Mouse (Mus musculus) cerebellum, adult 2 months (tissue): ENCODE results near the gene Chrng.

Experiments used
- CTCF ChIP-seq: fragments of 200-500 bp; IDR thresholded peaks from 2 replicates; pipeline ENCODE4 v1.5.1; 2011; ENCODE audit warnings: low read depth, mild to moderate bottlenecking, control low read depth, low read length, moderate library complexity, borderline replicate concordance; ENCODE audit not compliant: insufficient read depth
- POLR2A ChIP-seq: fragments of 200-500 bp; IDR thresholded peaks from 2 replicates; pipeline ENCODE4 v1.6.1; 2011; ENCODE audit warnings: low read length, control low read depth, borderline replicate concordance; ENCODE audit not compliant: insufficient read depth

DNA sequence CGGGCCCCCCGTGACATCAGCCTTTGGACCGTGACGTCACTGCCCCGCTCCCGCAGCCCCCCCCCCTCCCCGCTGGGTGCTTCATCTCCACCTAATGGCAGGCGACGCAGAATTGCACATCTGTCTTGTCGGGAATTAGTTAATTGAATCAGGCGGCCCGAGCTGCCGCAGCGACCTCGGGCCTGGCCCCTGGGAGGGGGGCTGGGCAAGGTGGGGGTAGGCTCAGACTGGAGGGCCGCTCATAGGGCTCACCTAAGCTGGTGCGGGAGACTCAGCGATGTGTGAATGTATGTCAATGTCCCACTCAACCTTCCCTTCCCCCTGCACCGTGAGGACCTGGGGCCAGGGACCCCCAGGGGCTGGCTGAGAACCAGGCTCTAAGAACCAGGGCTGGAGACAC is 34.0 kb upstream of the Chrng start:
- no peak for TF ChIP-seq CTCF
- no peak for TF ChIP-seq POLR2A
